In genomic region chr7:133508370-133509012, GRCm38 (mm10) we compare ENCODE assay signal across 32 mouse cellular contexts.
A peak's percentile ranks its signal among the peaks of the same experiment; 100 is the strongest.
DNase-seq lines count a peak whose midpoint lies in the region; ATAC-seq and TF ChIP-seq lines count a peak whose summit lies in the region.
"Had no signal": no experiment of that assay in that cellular context is flagged by ENCODE, and none has a peak within 500 bp of the region (broad histone marks: within the 10 kb centered on the region; RNA-seq: fewer than 3 reads in every experiment).

No protein-coding gene starts in this region.

- H3K27me3 ChIP-seq in forebrain, postnatal 0 days (ENCODE audit: insufficient read depth, low read length): no peaks in the 10 kb centered on the region
- no peaks in the 10 kb centered on the region for H3K27me3 ChIP-seq in forebrain, embryonic 12.5 days
- H3K27me3 ChIP-seq in kidney, embryonic 14.5 days (ENCODE audit: control insufficient read depth, insufficient read depth, low read length): no peaks in the 10 kb centered on the region
- H3K27me3 ChIP-seq: embryonic facial prominence, embryonic 13.5 days; heart, embryonic 12.5 days; hindbrain, embryonic 13.5 days; midbrain, embryonic 15.5 days; neural tube, embryonic 15.5 days had no signal

- DNase-seq in forebrain, postnatal 0 days: peak; percentile 28
- peak; percentile 28 to 61 for DNase-seq in kidney, adult 8-10 months
- no peak for DNase-seq in kidney, adult 18-20 months
- peak; percentile 32 to 46 for DNase-seq in kidney, postnatal 36 days
- DNase-seq in spleen, adult 12 weeks (ENCODE audit: low spot score): no peak
- DNase-seq: adrenal gland, postnatal 14 days; cerebellum, adult 2 months; cerebellum, postnatal 36 days; embryo, embryonic 11 days; gastrocnemius, postnatal 14 days; heart, adult 18-20 months; heart, postnatal 4 days; layer of hippocampus, adult 9-11 months; liver; lung, adult 2 months; lung, postnatal 10 days; retina, postnatal 1 day; right cerebral cortex, postnatal 14 days; spleen, adult 18-20 months; thymus, postnatal 14 days had no signal

- TF ChIP-seq CTCF in forebrain, postnatal 0 days (IDR thresholded peaks at IDR 0.05; ENCODE audit: low read depth): no peak

- H3K4me1 ChIP-seq in forebrain, postnatal 0 days (ENCODE audit: insufficient read depth): peaks cover 4% of the 10 kb centered on the region; the same call in 1 of the 2 replicates
- peaks cover 12% of the 10 kb centered on the region for H3K4me1 ChIP-seq in forebrain, embryonic 12.5 days
- H3K4me1 ChIP-seq in kidney, embryonic 14.5 days (ENCODE audit: control insufficient read depth, insufficient read depth, low read length): 0 out of 2 replicates have a peak, but pooled peaks cover 12% of the 10 kb centered on the region
- H3K4me1 ChIP-seq: heart, embryonic 12.5 days had no signal

- H3K4me3 ChIP-seq in forebrain, postnatal 0 days (ENCODE audit: low read depth, low read length): no peak overlapping the region
- H3K4me3 ChIP-seq in forebrain, embryonic 12.5 days (replicated peaks): no peak overlapping the region
- no peak overlapping the region for H3K4me3 ChIP-seq in kidney, embryonic 14.5 days (ENCODE audit: low read length)
- H3K4me3 ChIP-seq: embryonic facial prominence, embryonic 13.5 days; erythroblast, embryonic 14.5 days; heart, embryonic 12.5 days; hindbrain, embryonic 13.5 days; midbrain, embryonic 15.5 days; neural tube, embryonic 15.5 days had no signal

- no peak overlapping the region for H3K9ac ChIP-seq in forebrain, postnatal 0 days
- no peak overlapping the region for H3K9ac ChIP-seq in forebrain, embryonic 12.5 days
- H3K9ac ChIP-seq in kidney, embryonic 14.5 days (ENCODE audit: low read depth, low read length): no peak overlapping the region
- H3K9ac ChIP-seq: embryonic facial prominence, embryonic 13.5 days; heart, embryonic 12.5 days; hindbrain, embryonic 13.5 days; liver, embryonic 14.5 days; midbrain, embryonic 15.5 days; neural tube, embryonic 15.5 days had no signal

- no peak overlapping the region for H3K27ac ChIP-seq in forebrain, postnatal 0 days (ENCODE audit: low read depth, low read length)
- no peak overlapping the region for H3K27ac ChIP-seq in forebrain, embryonic 12.5 days
- H3K27ac ChIP-seq in kidney, embryonic 14.5 days (ENCODE audit: low read depth, low read length): peak overlapping the region; percentile 32; the same call in 1 of the 2 replicates
- H3K27ac ChIP-seq: embryonic facial prominence, embryonic 13.5 days; hindbrain, embryonic 13.5 days; liver, embryonic 14.5 days; macrophage; midbrain, embryonic 15.5 days; neural tube, embryonic 15.5 days had no signal

- no peak overlapping the region for H3K4me2 ChIP-seq in forebrain, postnatal 0 days (ENCODE audit: low read depth)
- H3K4me2 ChIP-seq in forebrain, embryonic 12.5 days: no peak overlapping the region
- no peak overlapping the region for H3K4me2 ChIP-seq in kidney, embryonic 14.5 days (replicated peaks; ENCODE audit: low read depth, low read length)
- H3K4me2 ChIP-seq: embryonic facial prominence, embryonic 13.5 days; heart, embryonic 12.5 days; hindbrain, embryonic 13.5 days; midbrain, embryonic 15.5 days; neural tube, embryonic 15.5 days had no signal

- ATAC-seq in forebrain, postnatal 0 days: no peak
- ATAC-seq in forebrain, embryonic 12.5 days (ENCODE audit: low FRiP score): no peak
- ATAC-seq in kidney, embryonic 14.5 days (ENCODE audit: low FRiP score, low TSS enrichment): peak; percentile 52
- no peak for ATAC-seq in activated CD4-positive, CD25-positive, alpha-beta regulatory T cell, adult 4 months
- ATAC-seq: midbrain, embryonic 15.5 days had no signal

- WGBS in forebrain, postnatal 0 days: 57% methylated on average over 11 of the region's 11 CpGs
- 75% methylated on average over 11 of the region's 11 CpGs for WGBS in forebrain, embryonic 12.5 days
- WGBS in kidney, embryonic 14.5 days: 44% methylated on average over 11 of the region's 11 CpGs

- H3K36me3 ChIP-seq in forebrain, postnatal 0 days (ENCODE audit: insufficient read depth): no peaks in the 10 kb centered on the region
- no peaks in the 10 kb centered on the region for H3K36me3 ChIP-seq in forebrain, embryonic 12.5 days (replicated peaks)
- no peaks in the 10 kb centered on the region for H3K36me3 ChIP-seq in kidney, embryonic 14.5 days (ENCODE audit: control insufficient read depth, insufficient read depth, low read length)
- H3K36me3 ChIP-seq: embryonic facial prominence, embryonic 13.5 days; G1E; heart, embryonic 12.5 days; hindbrain, embryonic 13.5 days; midbrain, embryonic 15.5 days; neural tube, embryonic 15.5 days had no signal

- no peaks in the 10 kb centered on the region for H3K9me3 ChIP-seq in forebrain, postnatal 0 days (ENCODE audit: low read length)
- no peaks in the 10 kb centered on the region for H3K9me3 ChIP-seq in forebrain, embryonic 12.5 days
- H3K9me3 ChIP-seq in kidney, embryonic 14.5 days (ENCODE audit: control insufficient read depth, low read length): peaks cover 3% of the 10 kb centered on the region; the same call in 1 of the 2 replicates
- H3K9me3 ChIP-seq: embryonic facial prominence, embryonic 13.5 days; heart, embryonic 12.5 days; midbrain, embryonic 15.5 days; neural tube, embryonic 15.5 days had no signal

Comparison
In these comparisons a context has a peak if more than half of its experiments do, and no peak if none do; other contexts are left out.
1. DNase-seq: peak in forebrain, postnatal 0 days (single experiment), kidney, adult 8-10 months (2 of 2) and kidney, postnatal 36 days (2 of 2); none in kidney, adult 18-20 months (single experiment) and spleen, adult 12 weeks (single experiment).